Mouse (Mus musculus) brain, embryonic 18.5 days (tissue): Measurements from ENCODE around the gene Ptprt.
"Not testable (repeated sequence)": the region's sequence is repeated elsewhere in the genome, so short reads cannot be mapped to it uniquely, and the experiment has no call there.

Experiments used
- DNase-seq: peaks from one replicate; pipeline ENCODE4 v3.0.0-alpha.2; 2012; ENCODE audit warnings: low read depth, low spot score

Gene Ptprt

GRCm38 (mm10) chr2:162217896-162218295 is 443.1 kb downstream of the Ptprt start:
- no peak for DNase-seq

GRCm38 (mm10) chr2:162212397-162212796 is 448.6 kb downstream of the Ptprt start:
- DNase-seq: no peak

- no peak for DNase-seq
Measured at GRCm38 (mm10) chr2:162210564-162210963, 450.4 kb downstream of the Ptprt start.

GRCm38 (mm10) chr2:162197316-162197715 is 463.6 kb downstream of the Ptprt start:
- DNase-seq: no peak

GRCm38 (mm10) chr2:162182621-162183475 is 478.1 kb downstream of the Ptprt start:
- no peak for DNase-seq

GRCm38 (mm10) chr2:162181826-162182225 is 479.1 kb downstream of the Ptprt start:
- DNase-seq: no peak

GRCm38 (mm10) chr2:162172529-162172928 is 488.4 kb downstream of the Ptprt start:
- DNase-seq: no peak

GRCm38 (mm10) chr2:162141845-162142411 is 519.0 kb downstream of the Ptprt start:
- no peak for DNase-seq

- not testable (repeated sequence) for DNase-seq
Measured at GRCm38 (mm10) chr2:162136176-162136575, 524.8 kb downstream of the Ptprt start.

- no peak for DNase-seq
Measured at GRCm38 (mm10) chr2:162131607-162132304, 529.2 kb downstream of the Ptprt start.

- no peak for DNase-seq
Measured at GRCm38 (mm10) chr2:162129896-162130295, 531.1 kb downstream of the Ptprt start.

- DNase-seq: no peak
Measured at GRCm38 (mm10) chr2:162118041-162118440, 542.9 kb downstream of the Ptprt start.

GRCm38 (mm10) chr2:162082391-162082790 is 578.6 kb downstream of the Ptprt start:
- DNase-seq: no peak

GRCm38 (mm10) chr2:162080717-162081398 is 580.1 kb downstream of the Ptprt start:
- no peak for DNase-seq

GRCm38 (mm10) chr2:162078571-162079280 is 582.2 kb downstream of the Ptprt start:
- no peak for DNase-seq

- DNase-seq: no peak
Measured at GRCm38 (mm10) chr2:162052816-162053215, 608.1 kb downstream of the Ptprt start.

- no peak for DNase-seq
Measured at GRCm38 (mm10) chr2:162050198-162050597, 610.7 kb downstream of the Ptprt start.

- DNase-seq: no peak
Measured at GRCm38 (mm10) chr2:162035615-162036014, 625.3 kb downstream of the Ptprt start.

GRCm38 (mm10) chr2:162031636-162032035 is 629.3 kb downstream of the Ptprt start:
- DNase-seq: no peak

GRCm38 (mm10) chr2:162001016-162001415 is 659.9 kb downstream of the Ptprt start:
- DNase-seq: no peak

- peak; percentile 52 for DNase-seq
Measured at GRCm38 (mm10) chr2:161982311-161982710, 678.6 kb downstream of the Ptprt start.
